Mouse (Mus musculus) testis, postnatal 14 days (tissue): ENCODE data around the gene Gemin7.

Experiments
- DNase-seq: peaks from one replicate; pipeline ENCODE4 v3.0.0; 2021; ENCODE audit warnings: low spot score

Gemin7 gene

DNA sequence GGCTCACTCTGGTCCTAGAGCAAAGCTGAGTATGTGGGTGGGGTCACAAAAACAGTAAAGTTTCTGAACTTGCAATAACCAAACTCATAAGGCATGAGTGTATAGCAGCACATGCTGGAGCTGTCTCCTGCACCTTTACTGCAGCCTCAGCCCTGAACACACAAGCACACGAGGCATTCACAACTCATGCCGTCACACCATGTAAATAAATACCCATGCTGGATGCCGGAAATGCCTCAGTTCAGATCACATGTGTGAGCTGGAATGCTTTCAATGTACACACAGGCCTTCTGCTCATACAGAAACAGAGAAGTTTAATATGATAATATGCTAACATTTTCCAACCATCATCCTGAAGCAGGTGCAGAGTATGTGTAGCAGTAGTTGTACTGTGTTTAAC is 31.4 kb downstream of the Gemin7 start:
- no peak for DNase-seq

DNA sequence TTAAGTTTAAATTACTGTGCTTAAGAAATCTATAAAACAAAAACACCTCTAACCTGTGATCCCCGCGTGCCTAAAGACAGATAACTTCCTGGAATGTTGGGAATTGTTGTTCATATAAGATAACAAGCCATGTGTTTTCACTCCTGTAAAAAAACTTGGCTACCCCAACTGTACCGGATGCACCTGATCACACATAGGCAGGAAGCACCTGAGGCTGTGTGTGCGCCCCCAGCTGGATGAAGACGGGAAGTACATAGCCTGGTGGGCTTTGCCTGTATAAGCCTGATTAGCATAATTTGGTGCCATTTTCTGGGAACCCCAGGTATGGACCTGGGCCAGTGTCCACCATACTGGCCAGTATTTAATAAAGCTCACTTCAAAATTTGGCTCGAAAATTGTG is 33.8 kb downstream of the Gemin7 start:
- DNase-seq, result no peak

DNA sequence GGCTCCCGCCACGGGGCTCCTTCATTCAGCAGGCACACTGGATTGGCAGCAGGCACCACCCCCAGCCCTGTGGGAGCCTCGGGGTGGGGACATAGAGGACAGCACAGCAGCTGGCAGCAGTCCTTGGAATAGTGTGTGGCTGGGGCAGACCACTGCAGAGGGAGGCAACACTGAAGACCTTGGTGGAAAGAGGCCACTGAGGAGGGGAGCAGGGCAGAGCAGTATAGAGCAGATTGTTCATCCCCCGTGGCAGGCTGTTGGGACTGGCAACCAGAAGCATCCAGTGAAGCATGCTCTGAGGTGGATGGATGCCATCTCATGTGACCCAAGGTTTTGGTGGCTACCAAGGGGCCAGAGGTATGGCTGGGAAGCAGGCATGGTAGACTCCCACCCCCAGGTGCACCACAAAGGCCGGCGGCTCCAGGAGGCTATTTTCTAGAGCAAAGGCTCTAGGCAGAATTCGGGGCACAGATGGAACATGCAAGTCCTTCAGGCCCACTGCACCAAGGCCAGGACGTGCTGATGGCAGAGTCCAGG is 35.2 kb downstream of the Gemin7 start:
- no peak for DNase-seq

DNA sequence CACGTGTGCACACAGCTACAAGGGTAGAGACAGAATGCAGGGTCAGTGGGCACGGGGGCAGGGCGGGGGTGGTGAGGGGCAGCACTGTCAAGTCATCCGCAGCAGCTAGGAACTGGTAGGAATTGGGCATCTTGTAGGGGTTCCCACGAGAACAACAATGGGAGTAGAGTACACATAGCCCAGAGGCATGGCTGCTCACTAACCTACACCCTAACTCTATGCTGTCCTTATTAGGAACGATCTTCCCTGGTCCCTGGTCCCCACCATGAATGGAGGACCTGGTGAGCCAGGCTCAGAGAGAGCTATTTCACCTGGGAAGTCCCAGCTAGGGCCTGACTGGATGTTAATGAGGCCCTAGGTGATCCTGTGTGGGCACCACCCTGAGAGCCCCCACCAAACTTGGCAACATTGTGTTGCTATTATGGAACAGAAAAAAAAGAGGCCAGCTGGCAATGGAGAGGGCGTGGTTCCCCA is 35.7 kb downstream of the Gemin7 start:
- no peak for DNase-seq

DNA sequence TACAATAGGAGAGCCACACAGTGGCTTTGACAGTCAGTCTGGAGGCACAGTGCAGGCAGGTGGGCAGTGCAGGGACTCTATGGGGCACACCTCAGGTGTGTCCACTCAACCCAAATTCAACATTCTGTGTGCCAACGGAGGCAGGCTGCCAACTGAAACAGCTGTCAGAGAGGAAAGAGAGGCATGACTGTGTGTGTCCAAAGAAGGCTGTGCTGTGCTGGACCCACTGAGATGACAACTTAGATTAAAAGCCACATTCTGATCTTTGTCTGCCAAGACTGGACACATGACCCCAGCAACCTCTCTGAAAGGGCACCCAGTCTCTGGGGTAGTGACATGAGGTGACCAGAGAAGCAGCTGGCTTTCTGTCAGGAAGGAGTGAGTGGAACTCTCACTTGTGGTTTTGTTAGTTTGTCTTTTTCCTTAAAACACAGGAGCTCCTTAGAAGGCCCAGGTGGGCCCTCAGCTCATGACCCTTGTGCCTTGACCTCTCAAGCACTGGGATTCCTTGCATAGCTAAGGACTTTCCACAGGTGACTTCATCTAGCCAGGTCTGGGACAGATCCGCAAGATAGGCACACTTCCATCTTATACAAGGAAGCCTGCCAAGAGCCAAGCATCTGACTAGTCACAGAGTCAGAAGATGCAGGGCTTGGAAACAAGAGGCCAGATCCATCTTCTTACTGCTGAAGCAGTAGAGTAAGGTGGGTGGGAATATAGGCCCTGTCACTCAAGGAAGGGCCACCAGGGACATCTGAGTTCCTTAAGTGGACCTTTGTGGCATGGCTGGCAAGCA is 36.4 kb downstream of the Gemin7 start:
- no peak for DNase-seq

DNA sequence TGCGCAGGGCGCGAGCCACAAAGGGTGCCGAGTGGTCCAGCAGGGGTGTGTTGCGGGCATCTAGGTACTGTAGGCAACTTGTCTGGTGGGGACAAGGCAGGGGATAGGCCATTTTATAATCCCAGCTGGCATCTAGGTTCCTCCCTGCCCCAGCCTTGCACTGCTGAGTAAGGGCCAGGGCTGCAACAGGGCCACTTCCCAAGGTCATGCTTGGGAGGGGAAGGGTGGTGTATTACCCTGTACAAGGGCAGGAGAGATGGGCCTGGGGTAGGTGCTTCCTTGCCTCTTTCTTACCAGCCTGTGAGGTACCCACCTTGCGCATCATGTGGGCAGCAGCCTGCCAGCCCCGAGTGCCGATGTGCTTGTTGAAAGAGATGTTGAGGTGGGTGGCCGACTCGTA is 42.7 kb downstream of the Gemin7 start:
- no peak for DNase-seq

DNA sequence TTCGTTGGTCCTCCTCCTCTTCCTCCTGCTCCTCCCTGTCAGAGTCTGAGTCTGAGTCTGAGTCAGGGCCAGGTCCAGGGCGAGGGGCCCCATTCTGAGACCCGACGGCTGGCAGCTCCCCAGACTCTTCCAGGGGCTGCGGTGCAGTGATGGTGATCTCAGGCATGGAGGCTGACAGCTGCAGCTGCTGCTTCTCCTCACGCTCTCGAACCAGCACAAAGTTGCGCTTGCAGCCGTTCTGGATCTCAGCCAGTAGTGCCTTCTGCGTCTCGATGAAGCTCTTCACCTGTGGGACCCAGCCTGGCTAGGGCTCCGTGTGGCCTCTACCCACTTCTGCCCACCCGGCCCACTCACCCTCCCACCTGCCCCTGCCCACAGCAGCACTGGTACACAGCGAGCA is 45.2 kb downstream of the Gemin7 start:
- no peak for DNase-seq

DNA sequence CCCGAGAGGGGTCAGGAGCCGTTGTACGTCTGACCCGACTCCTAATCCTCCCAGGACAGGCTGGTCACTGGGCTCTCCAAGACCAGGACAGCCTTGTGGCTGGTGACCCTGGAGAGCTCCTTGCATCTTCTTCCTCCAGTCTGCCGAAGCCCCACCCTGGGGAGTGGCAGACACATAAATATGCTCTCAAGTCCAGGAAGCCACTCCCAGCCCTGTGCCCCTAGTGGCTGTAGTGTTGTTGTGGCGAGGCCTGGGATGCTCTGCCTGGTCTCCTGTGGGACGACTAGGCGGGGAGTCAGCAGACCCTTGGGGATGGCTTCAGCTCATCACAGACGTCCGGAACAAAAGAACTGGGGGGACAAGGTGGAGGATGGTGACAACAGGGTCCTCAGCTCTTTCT is 46.3 kb downstream of the Gemin7 start:
- DNase-seq, result no peak

DNA sequence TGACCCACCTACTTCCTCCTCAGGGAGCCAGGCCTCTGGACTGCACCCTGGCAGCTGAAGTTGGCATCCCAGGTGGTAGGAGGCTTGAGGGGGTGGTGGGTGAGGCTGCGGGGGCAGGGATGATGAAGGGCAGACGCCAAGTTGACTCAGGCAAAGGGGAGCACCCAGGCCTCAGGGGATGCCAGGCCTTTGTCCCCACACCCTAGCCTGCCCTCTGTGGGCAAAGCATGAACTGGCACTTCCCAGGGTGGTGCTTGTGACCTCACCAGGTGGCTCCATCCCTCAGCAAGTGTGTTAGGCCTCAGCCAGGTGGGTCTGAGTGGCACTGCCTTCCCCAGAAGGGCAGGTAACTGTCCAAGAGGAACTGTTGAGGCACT is 52.3 kb downstream of the Gemin7 start:
- DNase-seq, result no peak

DNA sequence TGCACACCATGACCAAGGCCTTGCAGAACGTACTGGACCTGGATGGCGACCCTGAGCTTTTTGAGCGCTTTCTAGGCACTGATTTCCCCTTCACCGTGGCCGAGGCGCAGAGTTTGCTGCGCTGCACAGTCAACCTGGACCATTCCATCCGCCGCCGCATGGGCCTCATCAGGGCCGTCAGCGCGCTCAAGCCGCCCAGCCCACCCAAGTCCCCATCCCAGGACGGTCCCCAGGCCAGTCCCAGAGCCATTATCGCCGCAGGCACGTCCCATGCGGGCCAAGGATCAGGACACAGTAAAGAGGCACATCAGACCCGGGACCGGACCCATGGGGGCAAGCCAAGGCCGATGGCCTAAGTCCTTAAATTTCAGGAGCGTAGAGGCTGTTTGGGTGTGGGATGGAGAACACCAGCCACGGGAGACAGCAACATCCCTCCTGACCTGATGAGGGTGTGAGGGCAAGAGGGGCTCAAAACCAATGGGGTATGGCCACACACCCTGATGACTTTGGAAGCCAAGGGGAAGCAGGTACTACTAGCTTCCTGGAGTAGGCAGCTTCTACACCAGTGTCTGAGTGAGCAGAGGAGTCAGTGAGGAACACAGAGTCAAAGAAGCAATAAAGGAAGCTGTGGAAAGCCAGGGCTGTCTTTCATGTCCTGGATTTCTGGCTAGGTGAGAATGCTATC is 52.8 kb downstream of the Gemin7 start:
- no peak for DNase-seq

DNA sequence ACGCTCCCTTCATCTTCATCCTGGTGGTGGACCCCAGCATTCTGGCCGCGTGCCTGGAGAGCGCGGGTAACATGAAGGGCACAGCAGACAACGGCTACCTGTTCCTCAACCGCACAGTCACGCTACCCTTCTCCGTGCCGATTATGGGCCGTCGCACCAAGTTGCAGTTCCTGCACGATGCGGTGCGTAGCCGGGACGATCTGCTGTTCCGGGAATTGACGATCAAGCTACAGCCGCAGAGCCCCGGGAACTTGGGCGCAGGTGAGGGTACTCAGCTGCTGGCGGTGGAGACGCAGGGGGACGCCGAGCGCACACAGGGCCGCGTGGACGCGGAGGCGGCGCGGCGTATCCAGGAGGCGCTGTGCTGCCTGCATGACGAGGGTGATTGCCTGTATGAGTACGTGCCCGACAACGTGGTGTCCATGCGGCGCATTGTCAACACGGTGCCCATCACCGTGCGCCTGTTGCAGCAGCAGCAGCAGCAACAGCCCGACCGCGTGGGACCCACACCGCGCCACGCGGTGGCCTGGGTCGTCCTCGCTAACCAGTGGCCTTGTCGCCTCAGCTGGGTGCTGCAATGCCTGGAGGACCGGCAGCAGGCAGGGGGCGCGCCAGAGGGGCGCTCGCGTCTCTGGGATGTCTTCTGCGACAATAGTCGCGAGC is 53.5 kb downstream of the Gemin7 start:
- DNase-seq, result no peak

DNA sequence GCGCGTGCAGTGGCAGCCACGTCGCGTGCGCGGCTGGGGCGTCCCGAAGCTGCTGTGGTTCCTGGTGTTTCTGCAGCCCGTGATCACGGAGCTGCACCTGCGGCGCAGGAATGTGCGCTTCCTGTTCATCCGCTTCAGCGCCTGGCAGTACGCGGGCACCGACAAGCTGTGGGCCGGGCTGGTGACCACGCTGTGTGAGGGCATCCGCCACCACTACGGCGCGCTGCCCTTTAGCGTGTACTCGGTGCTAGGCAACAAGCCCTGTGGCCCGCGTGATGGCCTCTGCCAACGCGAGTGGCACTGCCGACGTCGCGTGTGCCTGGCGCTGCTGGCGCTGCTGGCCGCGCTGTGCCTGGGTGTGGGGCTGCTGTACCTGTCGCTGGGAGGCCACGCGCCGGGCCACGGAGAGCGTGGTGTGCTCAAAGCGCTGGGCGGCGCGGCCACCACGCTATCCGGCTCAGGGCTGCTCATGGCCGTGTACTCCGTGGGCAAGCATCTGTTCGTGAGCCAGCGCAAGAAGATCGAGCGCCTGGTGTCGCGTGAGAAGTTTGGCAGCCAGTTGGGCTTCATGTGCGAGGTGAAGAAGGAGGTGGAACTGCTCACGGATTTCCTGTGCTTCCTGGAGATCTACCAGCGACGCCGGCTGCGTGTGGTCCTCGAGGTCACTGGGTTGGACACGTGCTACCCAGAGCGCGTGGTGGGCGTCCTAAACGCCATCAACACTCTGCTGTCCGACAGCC is 54.2 kb downstream of the Gemin7 start:
- DNase-seq, result no peak

DNA sequence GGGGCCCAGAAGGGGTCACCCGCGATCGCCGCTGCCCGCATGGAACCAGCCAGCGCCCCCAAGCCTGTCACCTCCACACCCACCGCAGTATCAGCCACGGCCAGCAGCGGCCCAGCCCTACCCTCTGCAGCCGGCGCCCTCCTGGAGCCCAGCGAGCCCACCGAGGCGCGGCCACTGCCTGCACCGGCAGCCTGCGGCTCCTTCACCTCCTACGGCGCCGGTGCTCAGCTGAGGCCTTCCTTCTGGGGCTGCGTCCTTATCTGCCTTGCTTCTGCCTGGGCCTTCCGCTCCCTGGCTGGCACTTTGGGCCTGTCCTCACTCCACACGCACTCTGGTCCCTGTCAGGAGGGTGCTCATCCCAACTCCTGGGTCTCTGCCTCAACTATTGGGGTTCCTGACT is 57.4 kb downstream of the Gemin7 start:
- no peak for DNase-seq

DNA sequence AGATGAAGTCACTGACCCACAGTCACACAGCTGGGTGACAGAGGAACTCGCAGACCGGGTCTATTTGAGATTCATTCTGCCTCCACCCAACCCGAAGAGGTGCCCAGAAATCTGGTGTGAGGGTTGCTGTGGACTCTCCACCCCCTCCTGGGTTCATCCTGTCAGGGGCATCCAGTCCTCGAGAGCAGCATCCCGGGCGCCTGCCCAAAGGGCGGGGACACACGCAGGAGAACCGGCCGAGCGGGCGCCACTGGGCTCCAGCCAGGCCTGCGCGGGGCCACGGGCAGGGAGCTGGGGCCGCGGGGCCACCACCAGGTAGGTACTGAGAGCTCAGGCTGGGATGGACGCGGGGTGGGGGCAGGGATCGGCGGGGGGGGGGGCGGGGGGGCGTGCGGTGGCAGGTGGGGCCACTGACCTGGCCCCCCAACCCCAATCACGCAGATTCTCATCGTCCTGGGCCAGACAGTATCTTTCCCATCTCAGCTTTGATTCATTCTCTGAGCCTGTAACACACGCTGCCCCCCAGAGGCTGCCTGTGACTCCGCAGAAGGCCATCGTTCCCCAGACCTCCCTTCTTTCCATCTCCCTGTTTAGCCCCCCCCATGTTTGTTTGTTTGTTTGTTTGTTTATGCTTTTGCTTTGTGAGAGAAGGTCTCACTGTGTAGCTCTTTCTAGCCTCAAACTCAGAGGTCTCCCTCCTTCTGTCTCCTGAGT is 59.6 kb downstream of the Gemin7 start, which contains the start of gene Nkpd1:
TSS of gene Nkpd1 (plus strand) at position 187 of the 714 bp plus-strand sequence.
- DNase-seq, result no peak
